Mouse (Mus musculus): ENCODE data around the gene Deaf1. TPM values are rescaled to one million over a fixed set of nuclear protein-coding genes. Genes with fewer than 3 reads are reported as not detected.

The Deaf1 gene
- total and polyA plus RNA-seq, 2 experiments from 2014 or later, result 289 to 291 TPM

GRCm38 (mm10) chr7:141291921-141292582 lies 35.4 kb downstream of the Deaf1 start, which contains the start of gene Drd4:
Gene Drd4, plus strand, starts transcription at chr7:141292006.
- peak within 1 kb of the TSS; percentile 61 for H3K9ac ChIP-seq (replicated peaks; ENCODE audit: low read length, poor library complexity, severe bottlenecking)
- peak within 1 kb of the TSS; percentile 98 for H3K4me2 ChIP-seq (ENCODE audit: low read depth, low read length, poor library complexity, severe bottlenecking)
- no peaks in the 10 kb centered on the region for H3K9me3 ChIP-seq (ENCODE audit: low read length)
- peak; percentile 34 for DNase-seq (ENCODE audit: low spot score)
- peaks cover 6% of the 10 kb centered on the region; the same call in 1 of the 2 replicates for H3K4me1 ChIP-seq (ENCODE audit: insufficient read depth, low read length)
- H3K27ac ChIP-seq (ENCODE audit: low read depth, low read length), result no peak within 1 kb of the TSS
- WGBS, result 3% methylated on average over 33 of the region's 46 CpGs
- peak; percentile 44; the same call in 1 of the 2 replicates for ATAC-seq (ENCODE audit: low FRiP score)
- H3K36me3 ChIP-seq (ENCODE audit: insufficient read depth, low read length), result peaks cover 4% of the 10 kb centered on the region; the same call in 1 of the 2 replicates
- H3K27me3 ChIP-seq (ENCODE audit: insufficient read depth, low read length), result peaks cover 29% of the 10 kb centered on the region
- no peak for TF ChIP-seq CTCF (IDR thresholded peaks at IDR 0.05)
- H3K4me3 ChIP-seq (ENCODE audit: low read depth, low read length), result peak within 1 kb of the TSS; percentile 50

GRCm38 (mm10) chr7:141288042-141288441 lies 39.4 kb downstream of the Deaf1 start:
- H3K36me3 ChIP-seq (ENCODE audit: insufficient read depth, low read length), result no peaks in the 10 kb centered on the region
- H3K9ac ChIP-seq (replicated peaks; ENCODE audit: low read length, poor library complexity, severe bottlenecking), result no peak overlapping the region
- DNase-seq (ENCODE audit: low spot score) (no peak), ATAC-seq (ENCODE audit: low FRiP score) (no peak)
- H3K27me3 ChIP-seq (ENCODE audit: insufficient read depth, low read length), result peaks cover 5% of the 10 kb centered on the region
- H3K4me1 ChIP-seq (ENCODE audit: insufficient read depth, low read length), result 0 out of 2 replicates have a peak, but pooled peaks cover 3% of the 10 kb centered on the region
- H3K4me3 ChIP-seq (ENCODE audit: low read depth, low read length), result no peak overlapping the region
- no peak overlapping the region for H3K4me2 ChIP-seq (ENCODE audit: low read depth, low read length, poor library complexity, severe bottlenecking)
- no peak for TF ChIP-seq CTCF (IDR thresholded peaks at IDR 0.05)
- no peak overlapping the region for H3K27ac ChIP-seq (ENCODE audit: low read depth, low read length)
- WGBS, result 79% methylated on average over 3 of the region's 3 CpGs
- no peaks in the 10 kb centered on the region for H3K9me3 ChIP-seq (ENCODE audit: low read length)

- DNase-seq (ENCODE audit: low spot score) (no peak), ATAC-seq (ENCODE audit: low FRiP score) (no peak)
- Histone ChIP-seq H3K4me1 (ENCODE audit: insufficient read depth, low read length) (no peaks in the 10 kb centered on the region), H3K9ac (replicated peaks; ENCODE audit: low read length, poor library complexity, severe bottlenecking) (no peak overlapping the region), H3K4me2 (ENCODE audit: low read depth, low read length, poor library complexity, severe bottlenecking) (no peak overlapping the region), H3K27ac (ENCODE audit: low read depth, low read length) (no peak overlapping the region), H3K27me3 (ENCODE audit: insufficient read depth, low read length) (0 out of 2 replicates have a peak, but pooled peaks cover 2% of the 10 kb centered on the region), H3K4me3 (ENCODE audit: low read depth, low read length) (no peak overlapping the region), H3K36me3 (ENCODE audit: insufficient read depth, low read length) (no peaks in the 10 kb centered on the region), H3K9me3 (ENCODE audit: low read length) (no peaks in the 10 kb centered on the region)
- no peak for TF ChIP-seq CTCF (IDR thresholded peaks at IDR 0.05)
- WGBS, result 89% methylated on average over 4 of the region's 4 CpGs
Measured at GRCm38 (mm10) chr7:141282756-141283155, 44.7 kb downstream of the Deaf1 start.

GRCm38 (mm10) chr7:141281442-141281841 lies 46.0 kb downstream of the Deaf1 start:
- TF ChIP-seq CTCF (IDR thresholded peaks at IDR 0.05), result no peak
- no peaks in the 10 kb centered on the region for H3K9me3 ChIP-seq (ENCODE audit: low read length)
- no peak overlapping the region for H3K9ac ChIP-seq (replicated peaks; ENCODE audit: low read length, poor library complexity, severe bottlenecking)
- no peak for DNase-seq (ENCODE audit: low spot score)
- no peak overlapping the region for H3K27ac ChIP-seq (ENCODE audit: low read depth, low read length)
- no peaks in the 10 kb centered on the region for H3K4me1 ChIP-seq (ENCODE audit: insufficient read depth, low read length)
- no peaks in the 10 kb centered on the region for H3K36me3 ChIP-seq (ENCODE audit: insufficient read depth, low read length)
- H3K27me3 ChIP-seq (ENCODE audit: insufficient read depth, low read length), result 0 out of 2 replicates have a peak, but pooled peaks cover 2% of the 10 kb centered on the region
- 48% methylated on average over 6 of the region's 6 CpGs for WGBS
- no peak overlapping the region for H3K4me2 ChIP-seq (ENCODE audit: low read depth, low read length, poor library complexity, severe bottlenecking)
- ATAC-seq (ENCODE audit: low FRiP score), result no peak
- no peak overlapping the region for H3K4me3 ChIP-seq (ENCODE audit: low read depth, low read length)

- H3K27me3 ChIP-seq (ENCODE audit: insufficient read depth, low read length), result 0 out of 2 replicates have a peak, but pooled peaks cover 2% of the 10 kb centered on the region
- ATAC-seq (ENCODE audit: low FRiP score) (peak; percentile 80), DNase-seq (ENCODE audit: low spot score) (peak; percentile 66)
- H3K27ac ChIP-seq (ENCODE audit: low read depth, low read length), result no peak within 1 kb of the TSS
- no peaks in the 10 kb centered on the region for H3K9me3 ChIP-seq (ENCODE audit: low read length)
- peak; percentile 80 for TF ChIP-seq CTCF (IDR thresholded peaks at IDR 0.05)
- H3K36me3 ChIP-seq (ENCODE audit: insufficient read depth, low read length), result no peaks in the 10 kb centered on the region
- H3K4me2 ChIP-seq (ENCODE audit: low read depth, low read length, poor library complexity, severe bottlenecking), result peak within 1 kb of the TSS; percentile 67
- WGBS, result 1% methylated on average over 46 of the region's 46 CpGs
- H3K9ac ChIP-seq (replicated peaks; ENCODE audit: low read length, poor library complexity, severe bottlenecking), result peak within 1 kb of the TSS; percentile 40; the same call in 1 of the 2 replicates
- H3K4me3 ChIP-seq (ENCODE audit: low read depth, low read length), result peak within 1 kb of the TSS; percentile 41
- H3K4me1 ChIP-seq (ENCODE audit: insufficient read depth, low read length), result no peaks in the 10 kb centered on the region
Measured at GRCm38 (mm10) chr7:141278766-141279590, 48.5 kb downstream of the Deaf1 start, which contains the start of gene Sct. Gene Sct, minus strand, starts transcription at chr7:141279133.

All from midbrain, postnatal 0 days (tissue).